Mouse (Mus musculus): ENCODE results near the gene BC035044. TPM values are rescaled to one million over a fixed set of nuclear protein-coding genes. Genes with fewer than 3 reads are reported as not detected.
"Not testable (repeated sequence)": the region's sequence is repeated elsewhere in the genome, so short reads cannot be mapped to it uniquely, and the experiment has no call there.

Gene BC035044
- total RNA-seq, 2 experiments from 2014 or later: 0.42 to 0.65 TPM

GRCm38 (mm10) chr6:128852766-128853165, 38.2 kb downstream of the BC035044 start:
- intact Hi-C loops (cut with DNase I): loop anchor here (5.0 kb wide), 1 partner anchor 235 kb away; no protein-coding TSS in a partner anchor

GRCm38 (mm10) chr6:128851151-128851550, 39.8 kb downstream of the BC035044 start:
- intact Hi-C loops (cut with DNase I): loop anchor here (5.0 kb wide), 1 partner anchor 236 kb away; no protein-coding TSS in a partner anchor
- DNase-seq: no peak

More at GRCm38 (mm10) chr6:128852766-128853165, 38.2 kb downstream of the BC035044 start:
- DNase-seq: no peak

- DNase-seq: peak; percentile 37 to 49
- intact Hi-C loops (cut with DNase I): loop anchor here (5.0 kb wide), 1 partner anchor 237 kb away; no protein-coding TSS in a partner anchor
Measured at GRCm38 (mm10) chr6:128850671-128851070, 40.3 kb downstream of the BC035044 start.

GRCm38 (mm10) chr6:128849902-128850301, 41.0 kb downstream of the BC035044 start:
- intact Hi-C loops (cut with DNase I): loop anchor here (5.0 kb wide), 2 partner anchors 237 to 682 kb away; partner anchors contain the start of gene Gabarapl1
- peak; percentile 53 to 71 for DNase-seq

- intact Hi-C loops (cut with DNase I): loop anchor here (5.0 kb wide), 1 partner anchor 685 kb away; the partner anchor contains the start of gene Gabarapl1
- no peak for DNase-seq
Measured at GRCm38 (mm10) chr6:128847401-128847800, 43.5 kb downstream of the BC035044 start.

GRCm38 (mm10) chr6:128845998-128846542, 44.9 kb downstream of the BC035044 start:
- intact Hi-C loops (cut with DNase I): loop anchor here (5.0 kb wide), 1 partner anchor 686 kb away; the partner anchor contains the start of gene Gabarapl1
- no peak for DNase-seq

GRCm38 (mm10) chr6:128845319-128845979, 45.5 kb downstream of the BC035044 start:
- DNase-seq: peak; percentile 92 to 97
- intact Hi-C loops (cut with DNase I): loop anchor here (5.0 kb wide), 1 partner anchor 687 kb away; the partner anchor contains the start of gene Gabarapl1

GRCm38 (mm10) chr6:128844586-128845080, 46.3 kb downstream of the BC035044 start:
- intact Hi-C loops (cut with DNase I): loop anchor here (5.0 kb wide), 1 partner anchor 688 kb away; the partner anchor contains the start of gene Gabarapl1
- no peak for DNase-seq

GRCm38 (mm10) chr6:128844131-128844530, 46.8 kb downstream of the BC035044 start:
- intact Hi-C loops (cut with DNase I): no loop called here
- DNase-seq: peak in 1 of 2 experiments; percentile 29

- intact Hi-C loops (cut with DNase I): loop anchor here (2.0 kb wide), 1 partner anchor 337 kb away; the partner anchor contains the start of gene Clec2d
- DNase-seq: peak; percentile 73 to 74
Measured at GRCm38 (mm10) chr6:128843479-128843992, 47.4 kb downstream of the BC035044 start.

GRCm38 (mm10) chr6:128842945-128843478, 47.9 kb downstream of the BC035044 start:
- intact Hi-C loops (cut with DNase I): loop anchor here (2.0 kb wide), 1 partner anchor 338 kb away; the partner anchor contains the start of gene Clec2d
- peak; percentile 94 to 95 for DNase-seq

GRCm38 (mm10) chr6:128842356-128842944, 48.5 kb downstream of the BC035044 start:
- no peak for DNase-seq

GRCm38 (mm10) chr6:128841327-128842089, 49.4 kb downstream of the BC035044 start:
- DNase-seq: no peak
- intact Hi-C loops (cut with DNase I): loop anchor here (2.0 kb wide), 1 partner anchor 339 kb away; the partner anchor contains the start of gene Clec2d

More at GRCm38 (mm10) chr6:128842356-128842944, 48.5 kb downstream of the BC035044 start:
- intact Hi-C loops (cut with DNase I): loop anchor here (2.0 kb wide), 1 partner anchor 338 kb away; the partner anchor contains the start of gene Clec2d

- intact Hi-C loops (cut with DNase I); DNase-seq: not testable (repeated sequence)
Measured at GRCm38 (mm10) chr6:128840669-128841068, 50.3 kb downstream of the BC035044 start.

- intact Hi-C loops (cut with DNase I): loop anchor here (2.0 kb wide), 1 partner anchor 37 kb away; no protein-coding TSS in a partner anchor
Measured at GRCm38 (mm10) chr6:128839921-128840320, 51.0 kb downstream of the BC035044 start.

GRCm38 (mm10) chr6:128839266-128839771, 51.6 kb downstream of the BC035044 start:
- peak; percentile 92 to 93 for DNase-seq
- intact Hi-C loops (cut with DNase I): loop anchor here (2.0 kb wide), 1 partner anchor 37 kb away; no protein-coding TSS in a partner anchor

More at GRCm38 (mm10) chr6:128839921-128840320, 51.0 kb downstream of the BC035044 start:
- no peak for DNase-seq

- intact Hi-C loops (cut with DNase I): loop anchor here (1.0 to 2.0 kb wide), 3 partner anchors 36 to 78 kb away; no protein-coding TSS in a partner anchor
- peak; percentile 94 to 95 for DNase-seq
Measured at GRCm38 (mm10) chr6:128838342-128839265, 52.3 kb downstream of the BC035044 start.
